Mouse (Mus musculus) cerebellum, postnatal 36 days (tissue): ENCODE results near the gene 6030452D12Rik.
A peak's percentile ranks its signal among the peaks of the same experiment; 100 is the strongest.

Source experiments
- DNase-seq, 2 experiments: peaks; one replicate each; pipeline ENCODE4 v3.0.0; 2021 to 2022; ENCODE audit warnings: mixed read lengths in 2 of 2

Gene 6030452D12Rik

DNA sequence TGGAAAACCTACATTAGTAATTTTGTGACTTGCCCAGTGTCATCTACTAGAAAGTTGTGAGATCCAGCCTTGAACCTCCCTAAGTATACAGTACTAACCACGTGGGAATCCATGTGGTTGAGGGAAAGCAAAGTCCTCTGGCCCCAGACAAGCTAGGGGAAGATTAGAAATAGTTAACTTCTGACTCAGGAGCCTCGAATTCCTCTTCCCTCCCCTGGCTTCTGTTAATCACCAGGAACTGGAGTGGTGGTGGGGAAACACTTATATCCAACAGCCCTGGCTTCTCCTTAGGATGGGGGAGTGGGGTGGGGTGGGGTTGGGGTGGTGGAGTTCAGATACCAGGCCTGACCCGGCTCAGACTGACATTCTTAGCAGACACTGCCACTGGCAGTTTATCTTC lies 18.4 kb downstream of the 6030452D12Rik start:
- DNase-seq = no peak

DNA sequence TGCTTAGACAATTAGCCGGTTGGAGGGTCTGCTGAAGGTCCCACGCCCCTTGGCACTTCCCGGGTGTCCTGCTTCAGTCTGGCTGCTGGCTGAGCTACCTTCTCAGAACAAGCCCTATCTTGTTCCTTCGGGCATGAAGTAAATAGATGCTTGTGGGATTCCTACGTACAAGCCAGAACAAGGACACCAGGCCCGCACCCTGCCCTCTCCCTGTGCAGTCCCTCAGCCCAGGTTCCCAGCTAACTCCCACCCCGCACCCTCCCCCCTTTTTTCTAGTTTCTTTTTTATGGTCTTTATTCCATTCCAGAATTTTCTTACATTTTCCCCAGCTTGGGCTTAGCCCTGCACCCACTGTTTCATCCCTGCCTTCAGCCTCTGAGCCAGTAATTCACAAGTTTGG lies 20.3 kb downstream of the 6030452D12Rik start:
- no peak for DNase-seq

DNA sequence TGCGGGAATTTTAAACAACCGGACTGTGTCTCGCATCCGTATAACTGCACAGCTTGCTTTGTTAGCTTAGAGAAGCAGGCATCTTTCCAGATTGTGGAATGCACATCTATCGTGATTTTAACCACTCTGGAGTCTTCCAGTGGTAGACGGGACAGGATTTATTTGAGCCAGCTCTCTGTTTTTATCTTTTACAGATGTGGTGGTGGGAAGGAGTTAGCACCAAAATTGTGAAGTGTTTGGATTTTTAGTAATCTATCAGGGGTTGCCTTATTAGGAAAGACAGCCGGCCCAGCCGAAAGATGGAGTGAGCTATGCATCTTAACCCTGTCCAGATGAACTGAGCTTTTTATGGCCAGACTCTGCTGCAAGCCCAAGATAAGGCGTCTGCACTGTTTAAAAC lies 21.5 kb downstream of the 6030452D12Rik start:
- DNase-seq = no peak

DNA sequence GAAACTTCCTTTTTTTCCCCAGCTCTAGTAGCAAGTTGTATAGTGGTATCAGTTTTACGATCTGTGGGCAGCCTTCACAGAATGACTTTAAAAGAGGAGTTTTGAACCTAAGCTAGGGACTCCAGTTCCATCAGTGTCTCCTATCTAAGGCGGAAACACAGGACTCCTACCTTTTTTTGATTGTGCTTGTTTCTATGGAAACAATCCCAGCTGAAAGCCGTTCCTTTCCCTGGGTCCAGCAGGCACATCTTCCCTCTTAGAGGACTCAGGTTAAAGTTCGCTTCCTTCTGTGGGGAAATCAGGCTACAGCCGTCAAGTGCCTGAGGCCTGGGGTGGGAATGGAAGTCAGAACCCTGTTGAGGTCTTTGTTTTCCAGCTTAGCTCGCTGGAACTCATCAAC lies 26.4 kb downstream of the 6030452D12Rik start:
- DNase-seq = no peak

DNA sequence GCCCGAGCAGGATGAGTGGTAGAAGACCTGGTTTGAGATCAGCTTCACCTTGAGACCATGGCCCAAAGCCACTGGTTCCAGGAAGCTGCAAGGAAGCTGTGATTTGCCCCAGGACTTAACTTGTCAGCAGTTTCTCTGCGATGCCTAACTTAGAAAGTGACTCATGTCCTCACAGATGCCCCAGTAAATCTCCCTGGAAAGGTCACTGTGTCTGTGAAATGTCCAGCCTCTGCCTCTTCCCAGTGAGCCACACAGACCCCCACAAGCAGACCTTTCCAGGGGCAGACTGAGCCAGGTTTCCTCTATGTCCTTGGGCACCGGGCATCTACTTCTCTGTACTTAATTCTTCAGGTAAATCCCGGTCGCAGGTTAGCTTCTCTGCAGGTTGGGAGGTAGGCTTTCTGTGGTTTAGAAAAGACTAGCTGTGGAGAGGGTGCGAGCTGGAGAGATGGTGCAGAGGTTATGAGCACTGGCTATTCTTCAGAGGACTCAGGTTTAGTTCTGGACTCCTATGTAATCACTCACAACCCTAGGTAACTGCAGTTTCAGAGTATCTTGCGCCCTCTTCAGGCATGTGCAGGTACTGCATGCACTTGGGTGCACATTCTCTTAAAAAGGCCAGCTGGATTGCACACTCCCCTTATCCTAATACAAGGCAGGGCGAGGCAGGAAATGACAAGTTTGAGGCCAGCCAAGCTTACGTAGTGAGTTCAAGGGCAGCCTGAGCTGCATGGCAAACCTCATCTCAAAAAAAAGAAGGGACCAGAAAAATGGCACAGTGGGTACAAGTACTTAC lies 27.1 kb downstream of the 6030452D12Rik start:
- no peak for DNase-seq

DNA sequence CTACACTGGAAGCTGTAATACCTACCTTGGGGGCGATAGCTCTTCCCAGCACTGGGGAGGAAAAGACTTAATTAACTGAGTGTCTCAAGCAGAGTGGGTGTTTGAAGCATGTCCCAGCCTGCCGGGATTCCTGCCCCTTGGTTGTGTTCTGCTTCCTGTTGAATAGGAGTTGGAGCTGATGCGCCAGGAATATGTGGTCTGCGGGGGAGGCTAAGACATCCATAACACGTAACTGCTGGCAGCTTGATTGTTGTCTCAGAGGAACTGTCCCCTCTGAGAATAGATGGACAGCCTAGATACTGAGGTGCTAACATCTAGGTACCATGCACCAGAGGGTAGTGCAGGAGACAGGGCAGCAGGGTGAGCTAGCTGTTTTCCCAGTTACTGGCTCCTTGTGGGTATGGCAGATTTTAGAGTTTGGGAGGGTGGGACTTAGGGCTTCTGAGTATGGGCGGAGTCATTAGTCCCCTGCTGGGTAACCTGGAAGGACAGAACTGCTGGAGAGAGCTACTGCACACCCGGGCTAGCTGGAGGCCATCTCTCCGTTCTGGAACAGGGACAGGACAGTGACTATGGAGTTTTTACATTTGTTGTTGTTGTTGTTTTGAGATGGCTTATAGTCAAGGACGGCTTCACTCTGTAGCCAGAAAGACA lies 28.4 kb downstream of the 6030452D12Rik start:
- DNase-seq = no peak

DNA sequence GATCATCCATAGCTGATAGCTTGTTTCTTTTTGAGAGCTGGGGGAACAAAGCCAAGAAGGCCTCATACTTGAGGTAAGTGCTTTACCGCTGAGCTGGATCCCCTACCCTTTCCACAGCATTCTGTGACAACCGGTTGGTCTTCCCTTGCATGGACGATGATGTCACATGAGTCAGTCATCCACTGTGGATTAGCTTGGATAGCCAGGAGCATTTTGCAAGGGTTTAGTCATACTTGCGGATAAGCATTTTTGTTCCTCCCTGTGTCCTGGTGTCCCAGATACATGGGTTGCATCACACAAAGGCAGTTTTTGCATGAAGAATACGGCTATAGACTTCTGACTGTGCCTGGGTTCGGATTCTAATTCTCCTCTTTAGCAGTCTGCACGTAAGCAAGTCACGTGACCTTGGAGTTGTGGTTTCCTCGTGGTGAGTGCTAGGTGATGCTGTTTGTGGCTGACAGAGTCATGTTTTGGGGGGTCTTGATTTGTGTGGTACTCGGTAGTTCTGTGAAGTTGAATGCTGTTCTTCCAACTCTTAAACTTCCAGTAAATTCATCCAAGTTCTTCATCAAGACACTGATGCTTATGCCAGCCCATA lies 29.7 kb downstream of the 6030452D12Rik start:
- no peak for DNase-seq

DNA sequence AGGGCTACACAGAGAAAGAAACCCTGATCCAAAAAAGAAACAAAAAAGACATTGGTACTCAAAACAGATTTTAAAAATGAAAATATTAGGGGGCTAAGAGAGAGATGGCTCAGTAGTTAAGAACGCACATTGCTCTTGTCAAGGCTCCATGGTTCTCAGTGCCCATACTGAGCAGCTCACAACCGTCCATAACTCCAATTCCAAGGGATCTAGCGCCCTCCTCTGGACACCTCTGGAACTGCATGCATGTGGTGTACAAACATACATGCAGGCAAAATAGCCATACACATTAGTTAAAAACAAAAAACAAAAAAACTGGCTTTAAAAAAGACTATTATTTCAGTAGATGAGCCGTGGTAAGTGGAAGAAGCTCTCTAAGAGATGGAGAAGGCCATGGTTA lies 30.2 kb downstream of the 6030452D12Rik start:
- DNase-seq = no peak

DNA sequence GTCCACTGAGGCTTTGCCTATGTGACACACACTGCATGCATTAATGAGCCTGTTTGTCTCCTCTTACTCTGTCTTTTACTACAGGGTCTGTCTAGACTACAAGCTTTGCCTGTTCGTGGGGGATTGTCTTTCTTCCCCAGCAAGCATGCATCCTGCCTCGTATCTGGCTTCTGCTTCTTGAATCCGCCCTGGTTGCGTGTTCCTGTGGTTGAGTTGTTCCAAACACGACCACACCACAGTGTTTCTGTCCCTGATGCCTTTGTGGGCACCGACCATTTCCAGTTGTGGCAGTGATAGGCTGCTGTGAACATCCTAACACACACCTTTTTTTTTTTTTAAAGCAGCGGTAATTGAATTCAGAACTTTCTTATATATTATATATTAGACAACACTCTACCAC lies 33.4 kb downstream of the 6030452D12Rik start:
- no peak for DNase-seq

DNA sequence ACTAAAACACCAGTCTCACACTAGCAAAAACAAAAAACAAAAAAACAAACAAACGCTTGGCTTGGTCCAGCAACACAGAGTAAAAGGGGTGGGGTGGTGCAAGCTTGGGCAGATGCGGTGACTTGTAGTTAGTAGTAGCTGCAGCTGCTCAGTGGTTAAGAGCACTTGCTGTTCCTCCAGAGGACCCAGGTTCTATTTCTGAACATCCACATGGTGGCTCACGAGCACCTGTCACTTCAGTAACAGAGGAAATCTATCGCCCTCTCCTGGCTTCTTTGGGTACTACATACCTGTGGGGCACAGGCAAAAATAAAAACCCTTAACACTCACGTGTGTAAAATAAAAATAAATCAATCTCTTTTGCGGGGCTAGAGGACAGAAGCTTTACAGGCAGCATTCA lies 34.1 kb downstream of the 6030452D12Rik start:
- DNase-seq = peak; percentile 13 to 31

DNA sequence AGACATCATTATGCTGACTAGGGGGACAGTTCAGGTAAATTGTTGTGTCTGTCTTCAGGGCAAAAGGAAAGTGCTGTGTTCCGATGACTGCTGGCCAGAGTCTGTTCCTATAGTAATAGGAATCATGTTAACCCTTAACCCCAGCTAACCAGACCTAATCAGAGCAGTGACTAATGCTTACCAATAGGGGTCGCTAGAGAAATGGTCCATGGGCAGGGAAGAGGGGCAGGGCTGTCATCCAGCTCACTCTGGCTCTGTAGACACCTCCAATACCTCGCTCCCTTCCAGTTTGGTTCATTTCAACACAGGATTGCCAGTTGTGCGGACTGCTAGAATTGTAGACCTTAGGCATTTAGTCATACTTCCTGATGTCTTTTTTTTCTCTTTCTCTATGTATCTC lies 35.1 kb downstream of the 6030452D12Rik start:
- no peak for DNase-seq

DNA sequence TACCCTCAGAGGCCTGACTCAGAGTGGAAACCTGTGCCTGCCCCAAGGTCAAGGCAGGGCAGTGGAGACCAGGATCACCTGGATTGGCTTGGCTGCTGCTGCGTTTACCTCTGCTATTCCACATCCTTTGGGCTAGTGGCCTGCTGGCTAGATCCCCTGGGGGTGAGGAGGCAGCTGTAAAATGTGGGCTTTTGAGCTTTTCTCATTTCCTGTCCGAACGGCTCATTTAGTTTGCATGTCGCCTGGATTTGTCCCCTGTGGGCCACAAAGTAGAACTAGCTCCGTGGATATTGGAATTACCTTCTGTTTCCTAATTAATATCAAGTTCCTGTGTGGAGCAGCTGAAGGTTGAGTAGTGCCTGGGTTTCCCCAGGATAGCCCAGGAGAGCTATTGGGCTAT lies 38.9 kb downstream of the 6030452D12Rik start:
- no peak for DNase-seq

DNA sequence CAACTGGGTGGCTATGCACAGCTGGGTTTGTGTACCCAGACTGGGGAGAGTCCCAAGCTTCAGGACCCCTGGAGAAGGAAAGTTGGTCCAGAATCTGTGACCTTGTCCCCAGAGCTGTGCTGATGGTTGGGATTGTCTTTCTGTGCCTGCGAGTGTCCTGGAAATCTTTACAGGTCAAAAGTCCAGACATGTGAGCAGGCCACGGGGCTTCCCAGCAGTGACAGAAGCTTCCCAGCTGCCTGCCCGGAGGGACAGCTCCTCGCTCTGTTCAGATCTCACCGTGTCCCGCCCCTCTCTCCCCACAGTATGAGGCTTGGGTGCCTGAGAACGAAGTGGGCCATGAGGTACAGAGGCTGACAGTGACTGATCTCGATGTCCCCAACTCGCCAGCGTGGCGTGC lies 40.7 kb downstream of the 6030452D12Rik start:
- no peak for DNase-seq

DNA sequence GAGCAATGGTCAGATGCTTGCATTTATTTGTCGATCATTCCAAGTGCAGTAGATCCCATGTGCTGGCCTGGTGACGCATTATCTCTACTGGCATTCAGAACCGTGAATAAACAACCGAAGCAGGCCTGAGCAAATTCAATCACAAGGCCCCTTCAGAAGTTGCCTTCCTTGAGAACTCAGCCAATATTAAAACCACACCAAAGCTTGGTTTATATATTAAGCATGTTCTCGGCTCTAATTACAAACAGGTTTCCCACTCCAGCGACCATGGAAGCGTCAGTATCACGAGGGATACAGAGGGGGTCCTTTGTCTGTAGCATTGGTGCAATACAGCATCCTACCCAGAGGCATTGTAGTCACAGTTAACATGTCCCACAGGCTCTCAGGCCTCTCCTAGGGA lies 42.7 kb downstream of the 6030452D12Rik start:
- DNase-seq = no peak

DNA sequence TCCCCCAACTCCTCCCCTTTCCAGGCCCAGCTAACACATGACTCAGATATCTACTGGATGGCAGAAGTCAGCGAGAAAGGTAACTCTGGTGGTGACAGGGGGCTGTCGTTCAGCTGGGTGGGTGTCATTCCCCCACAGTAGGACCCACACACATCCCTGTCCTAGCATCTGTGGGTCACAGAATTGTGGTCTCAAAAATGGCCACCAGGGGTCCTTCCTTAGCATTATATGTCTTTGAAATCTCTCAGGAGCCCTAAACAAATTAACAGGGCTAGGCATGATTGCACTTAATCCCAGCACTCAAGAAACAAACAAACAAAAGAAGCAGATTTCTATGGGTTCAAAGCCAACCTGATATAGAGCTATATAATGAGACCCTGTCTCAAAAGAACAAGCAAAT lies 44.8 kb downstream of the 6030452D12Rik start:
- no peak for DNase-seq

DNA sequence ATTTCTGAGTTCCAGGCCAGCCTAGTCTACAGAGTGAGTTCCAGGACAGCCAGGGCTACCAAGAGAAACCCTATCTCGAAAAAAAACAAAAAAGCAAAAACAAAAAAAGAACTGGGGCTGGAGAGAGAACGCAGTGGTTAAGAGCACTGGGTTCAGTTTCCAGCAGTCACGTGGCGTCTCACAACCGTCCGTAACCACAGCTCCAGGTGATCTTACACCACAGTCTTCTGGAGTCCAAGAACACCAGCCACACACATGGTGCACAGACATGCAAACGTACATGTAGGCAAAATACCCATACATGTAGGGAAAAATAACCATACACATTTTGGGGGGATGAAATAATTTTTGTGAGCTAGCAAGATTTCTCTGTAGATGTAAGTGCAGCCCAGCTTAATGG lies 46.4 kb downstream of the 6030452D12Rik start:
- no peak for DNase-seq

DNA sequence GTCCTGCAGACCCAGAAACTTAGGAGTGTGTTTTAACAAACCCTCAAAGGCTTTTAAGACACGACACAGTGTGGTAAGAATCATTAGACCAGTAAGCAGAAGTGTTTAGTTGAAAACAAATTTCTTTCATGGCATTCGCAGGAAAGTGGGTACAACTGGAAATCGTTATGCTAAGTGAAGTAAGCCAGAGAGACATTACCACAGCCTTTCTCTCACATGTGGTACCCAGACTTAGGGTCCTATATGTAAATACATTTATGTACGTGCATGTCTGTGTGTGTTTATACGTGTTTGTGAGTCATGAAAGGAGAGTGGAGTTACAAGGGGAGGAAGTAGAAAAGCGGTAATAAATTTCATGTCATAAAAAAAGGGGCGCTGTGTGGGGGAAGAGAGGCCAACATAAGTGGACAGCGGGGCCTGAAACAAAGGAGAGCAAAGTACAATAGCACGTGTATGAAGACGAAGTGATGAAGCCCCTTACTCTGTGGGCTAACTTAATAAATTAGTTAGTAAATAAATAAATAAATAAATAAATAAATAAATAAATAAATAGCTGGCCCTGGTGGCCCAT lies 48.1 kb downstream of the 6030452D12Rik start:
- DNase-seq = no peak

DNA sequence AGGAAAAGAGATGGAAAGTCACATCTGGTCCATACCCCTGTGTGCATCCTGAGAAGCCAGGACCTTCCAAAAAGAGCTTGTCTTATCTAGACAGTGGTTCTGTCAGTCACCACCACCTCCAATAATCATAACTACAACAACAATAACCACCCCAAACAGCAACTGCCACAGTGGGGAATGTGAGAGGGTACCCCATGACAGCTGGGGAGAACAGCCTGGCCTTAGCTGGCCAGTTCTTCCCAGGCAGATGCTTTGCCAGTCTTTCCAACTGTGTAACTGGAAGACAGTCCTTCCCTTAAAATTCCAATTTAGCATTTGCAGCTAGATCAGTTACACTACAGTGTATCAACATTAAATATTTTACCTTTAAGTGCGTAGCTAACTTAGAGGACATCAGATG lies 50.6 kb downstream of the 6030452D12Rik start:
- no peak for DNase-seq

DNA sequence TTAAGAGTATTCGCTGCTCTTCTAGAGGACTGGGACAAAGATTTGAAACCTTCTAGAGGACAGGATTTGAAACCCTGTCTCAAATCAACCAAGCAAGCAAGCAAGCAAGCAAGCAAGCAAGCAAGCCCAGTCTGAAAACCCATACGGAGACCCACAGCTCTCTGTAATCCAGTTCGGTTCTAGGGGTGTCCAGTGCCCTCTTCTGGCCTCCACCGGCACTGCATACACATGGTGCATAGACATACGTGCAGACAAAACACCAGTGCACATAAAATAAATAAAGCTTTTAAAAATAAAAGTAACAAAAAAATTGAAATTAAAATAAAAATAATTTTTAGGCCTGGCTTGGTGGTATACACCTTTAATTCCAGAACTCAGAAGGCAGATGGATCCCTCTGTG lies 53.7 kb downstream of the 6030452D12Rik start:
- no peak for DNase-seq

DNA sequence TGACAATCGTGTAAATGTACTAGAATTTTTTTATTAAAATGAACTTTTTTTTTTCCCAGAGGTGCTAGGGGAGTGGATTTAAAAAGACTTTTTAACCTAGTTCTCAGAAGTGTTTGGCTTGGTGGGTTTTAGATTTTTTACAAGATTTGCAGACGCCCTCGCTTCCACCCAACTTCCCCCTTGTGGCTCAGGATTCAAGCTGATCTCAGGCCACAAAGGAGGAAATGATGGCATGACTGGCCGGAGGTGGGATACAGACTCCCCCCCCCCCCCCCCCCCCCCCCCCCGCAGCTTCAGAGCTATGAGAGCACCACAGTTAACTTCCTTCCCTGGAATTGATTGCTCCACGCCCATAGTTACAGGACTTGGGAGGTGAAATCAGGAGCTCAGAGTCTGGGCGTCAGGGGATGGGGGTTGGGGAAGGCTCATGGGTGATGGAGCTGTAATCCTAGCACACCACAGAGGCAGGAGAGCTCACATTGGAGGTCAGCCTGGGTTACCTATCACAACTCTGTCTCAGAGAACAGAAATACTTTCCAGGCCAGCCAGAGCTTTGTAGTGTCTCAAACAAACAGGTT lies 55.8 kb downstream of the 6030452D12Rik start:
- DNase-seq = no peak
